Mouse (Mus musculus): ENCODE measurements around the gene Tshz2. TPM values are rescaled to one million over a fixed set of nuclear protein-coding genes. Genes with fewer than 3 reads are reported as not detected.
"Not testable (repeated sequence)": the region's sequence is repeated elsewhere in the genome, so short reads cannot be mapped to it uniquely, and the experiment has no call there.

Gene Tshz2
- total RNA-seq (2021): 10 to 100 TPM; 12.8 to 14.4 TPM

DNA sequence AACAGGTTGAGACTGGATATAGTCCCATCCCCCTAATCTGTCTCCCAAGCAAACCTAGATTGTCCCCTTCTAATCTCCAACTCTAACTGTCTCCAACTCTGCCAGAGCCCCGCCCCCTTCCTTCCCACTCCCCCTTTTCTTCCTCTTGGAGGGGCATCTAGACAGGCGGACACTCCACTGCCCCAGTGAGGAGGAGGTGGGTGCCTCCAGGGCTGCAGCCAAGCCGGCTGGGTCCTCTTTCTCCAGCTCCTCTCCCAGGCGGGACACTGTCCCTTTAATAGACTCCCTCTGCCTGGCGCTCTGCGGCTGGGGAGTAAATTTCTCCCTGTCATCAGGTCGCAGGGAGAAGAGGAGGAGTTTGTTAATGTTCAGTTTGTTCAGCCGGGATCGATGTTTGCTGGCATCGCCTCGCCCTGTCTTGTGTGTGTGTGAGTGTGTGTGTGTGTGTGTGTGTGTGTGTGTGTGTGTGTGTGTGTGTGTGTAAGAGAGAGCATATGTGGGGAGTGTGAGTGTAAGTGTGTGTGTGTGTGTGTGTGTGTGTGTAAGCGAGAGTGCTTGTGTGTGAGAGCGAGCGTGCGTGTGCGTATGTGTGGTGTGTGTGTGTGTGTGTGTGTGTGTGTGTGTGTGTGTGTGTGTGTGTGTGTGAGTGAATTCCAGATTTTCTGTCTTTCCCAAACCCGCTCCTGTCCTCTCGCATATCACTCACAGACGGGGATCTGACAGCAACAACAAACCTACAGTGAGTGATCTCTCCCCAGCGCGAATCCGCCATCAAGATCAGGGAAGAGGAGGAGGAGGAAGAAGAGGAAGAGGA lies at the start of gene Tshz2:
TSS of gene Tshz2 (plus strand) at position 676 of the 814 bp plus-strand sequence.
- peak; percentile 61 for DNase-seq (ENCODE audit: low spot score)
- intact Hi-C loops (cut with DNase I): loop anchor here (2.0 to 5.0 kb wide), 4 partner anchors 35 to 215 kb away; no protein-coding TSS in a partner anchor

DNA sequence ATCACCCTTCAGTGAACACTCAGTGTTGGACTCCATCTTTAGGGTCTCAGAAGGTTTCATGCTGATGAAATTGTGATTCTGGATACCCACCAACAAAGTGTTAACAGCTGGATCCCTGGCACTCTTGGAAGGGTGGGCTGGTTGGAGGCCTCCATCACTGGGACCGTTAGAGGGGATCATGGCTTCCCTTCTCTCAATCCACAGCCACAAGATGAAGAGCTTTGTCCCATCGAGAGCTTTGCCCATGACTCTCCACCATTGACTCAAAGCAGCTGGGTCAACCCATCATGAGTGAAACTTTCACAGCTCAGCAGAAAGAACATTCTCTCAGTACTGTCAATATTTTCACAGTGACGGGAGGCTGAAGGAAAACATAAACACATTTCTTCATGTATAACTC lies 49.3 kb upstream of the Tshz2 start:
- no peak for DNase-seq (ENCODE audit: low spot score)
- intact Hi-C loops (cut with DNase I): no loop called here

DNA sequence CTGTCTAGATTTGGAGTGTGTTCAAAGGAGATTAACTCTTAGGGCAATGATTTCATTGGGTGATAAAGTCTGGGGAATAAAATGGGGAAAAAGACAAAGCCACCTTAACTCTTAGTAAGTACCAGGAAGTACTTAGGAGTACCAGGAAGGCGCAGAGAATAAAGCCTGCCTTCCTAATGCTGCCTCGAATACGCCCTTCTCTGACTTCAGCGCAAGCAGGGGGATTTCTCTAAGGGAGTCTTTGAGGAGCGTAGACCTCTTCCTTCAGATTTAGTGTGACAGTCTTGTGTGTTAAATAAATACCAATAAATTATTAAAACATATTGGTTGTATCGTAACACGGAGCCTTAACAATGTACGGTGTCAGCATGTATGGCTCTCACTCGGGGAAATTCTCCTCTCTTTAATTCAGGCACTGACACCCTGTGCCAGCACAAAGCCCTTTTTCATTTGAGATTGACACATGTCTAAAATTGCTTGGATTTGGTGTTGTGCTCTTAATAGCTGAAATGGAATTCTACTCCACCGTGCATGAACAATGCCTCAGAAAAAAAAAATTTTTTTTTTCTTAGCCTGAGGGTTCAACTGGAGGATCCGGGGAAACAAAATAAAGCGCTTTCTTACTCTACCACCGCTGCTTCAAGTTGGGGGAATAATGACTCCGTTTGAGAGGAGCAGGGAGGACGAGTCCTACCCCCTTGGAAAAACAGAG lies 47.9 kb upstream of the Tshz2 start:
- intact Hi-C loops (cut with DNase I): no loop called here
- DNase-seq (ENCODE audit: low spot score): no peak

DNA sequence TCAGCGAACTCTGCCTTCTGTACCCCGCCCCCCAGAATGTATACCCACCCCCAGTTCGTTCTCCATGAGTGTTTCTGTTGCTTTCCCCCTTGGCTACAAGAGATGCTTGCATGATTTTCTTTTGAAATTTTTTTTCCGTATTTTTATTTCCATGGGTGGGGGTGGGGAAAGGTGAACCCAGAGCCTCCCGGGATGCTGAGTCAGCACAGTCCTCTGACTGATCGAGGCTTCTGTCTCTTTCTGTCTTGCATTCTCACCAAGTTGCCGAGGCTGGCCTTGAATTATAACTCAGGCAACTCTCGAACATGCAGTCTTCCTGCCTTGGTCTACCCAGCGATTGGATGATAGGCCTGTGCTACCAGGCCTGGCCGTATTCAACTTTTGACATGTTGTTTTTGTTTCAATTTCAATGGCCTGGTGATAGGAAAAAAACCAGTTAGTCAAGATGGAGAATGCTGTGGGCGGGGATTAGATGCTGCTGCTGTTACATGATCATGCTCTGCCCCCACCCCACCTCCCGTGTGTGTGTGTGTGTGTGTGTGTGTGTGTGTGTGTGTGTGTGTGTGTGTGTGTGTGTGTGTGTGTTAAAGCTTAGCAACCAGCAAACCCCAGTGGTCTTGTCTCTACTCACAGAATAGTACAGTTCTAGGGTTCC lies 47.1 kb upstream of the Tshz2 start:
- no peak for DNase-seq (ENCODE audit: low spot score)
- intact Hi-C loops (cut with DNase I): no loop called here

DNA sequence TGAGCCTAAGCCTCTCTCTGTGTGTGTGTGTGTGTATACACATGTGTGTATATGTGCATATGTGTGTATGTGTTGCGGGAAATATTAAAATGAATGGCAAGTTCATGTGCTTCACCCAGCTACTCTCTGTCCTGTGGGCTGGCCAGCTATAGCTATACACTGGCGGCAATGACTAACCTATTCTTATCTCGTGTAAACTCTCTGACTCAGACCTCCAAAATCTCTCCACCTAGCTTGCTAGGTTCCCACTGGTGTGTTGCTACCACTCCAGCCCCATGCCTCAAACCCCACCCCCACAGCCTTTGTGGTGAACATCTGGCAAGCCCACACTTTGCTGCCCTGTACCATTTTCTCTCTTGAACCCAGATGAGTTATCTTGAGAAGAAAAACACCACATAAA lies 46.1 kb upstream of the Tshz2 start:
- intact Hi-C loops (cut with DNase I): no loop called here
- no peak for DNase-seq (ENCODE audit: low spot score)

DNA sequence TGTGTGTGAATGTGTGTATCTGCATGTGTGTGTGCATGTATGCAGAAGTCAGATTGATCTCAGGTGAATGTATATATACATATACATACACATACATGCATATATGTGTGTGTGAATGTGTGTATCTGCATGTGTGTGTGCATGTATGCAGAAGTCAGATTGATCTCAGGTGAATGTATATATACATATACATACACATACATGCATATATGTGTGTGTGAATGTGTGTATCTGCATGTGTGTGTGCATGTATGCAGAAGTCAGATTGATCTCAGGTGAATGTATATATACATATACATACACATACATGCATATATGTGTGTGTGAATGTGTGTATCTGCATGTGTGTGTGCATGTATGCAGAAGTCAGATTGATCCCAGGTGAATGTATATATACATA lies 45.2 kb upstream of the Tshz2 start, which contains the start of gene Gm11011:
TSS of gene Gm11011 (minus strand) at position 101 of the 400 bp plus-strand sequence.
- intact Hi-C loops (cut with DNase I); DNase-seq (ENCODE audit: low spot score): not testable (repeated sequence)

DNA sequence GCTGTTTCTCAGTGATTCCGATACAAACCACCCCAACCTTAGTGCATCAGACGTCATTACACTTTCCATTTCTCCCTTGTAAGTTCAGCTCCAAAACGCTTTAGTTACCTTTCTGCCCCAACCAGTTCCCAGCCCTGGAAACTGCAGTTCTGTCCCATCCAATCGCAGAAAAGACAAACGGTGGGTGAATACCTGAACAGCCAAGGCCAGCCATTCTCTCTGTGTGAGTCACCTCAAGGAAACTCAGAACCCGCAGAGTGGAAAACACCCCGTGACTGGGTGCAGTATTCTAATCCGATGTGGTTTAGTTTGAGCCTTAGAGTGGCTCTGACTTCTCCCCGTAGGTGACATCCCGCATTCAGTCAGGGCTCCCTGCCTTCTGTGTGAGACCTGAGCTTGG lies 43.1 kb upstream of the Tshz2 start:
- intact Hi-C loops (cut with DNase I): no loop called here

DNA sequence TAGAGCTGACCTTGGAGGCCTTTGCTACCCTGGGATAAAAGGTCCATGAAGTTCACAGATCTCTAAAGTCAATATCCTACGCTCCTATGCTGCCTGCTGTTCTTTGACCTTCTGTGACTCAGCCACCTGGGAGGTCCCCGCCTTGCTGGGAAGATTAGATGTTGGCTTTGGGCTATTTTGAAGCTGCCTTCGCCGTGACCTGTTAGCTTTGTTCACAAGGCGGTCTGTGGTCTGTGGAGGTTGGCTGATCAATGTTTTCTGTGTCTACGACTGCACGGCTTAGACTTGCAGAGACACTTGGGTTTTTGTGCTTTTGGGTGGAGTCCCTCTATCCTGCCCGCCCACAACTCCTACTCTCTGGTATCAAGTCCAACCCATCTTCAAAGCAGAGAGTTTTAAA lies 42.4 kb upstream of the Tshz2 start:
- intact Hi-C loops (cut with DNase I): no loop called here
- no peak for DNase-seq (ENCODE audit: low spot score)

More for the DNA sequence above, 43.1 kb upstream of the Tshz2 start:
- DNase-seq (ENCODE audit: low spot score): no peak

DNA sequence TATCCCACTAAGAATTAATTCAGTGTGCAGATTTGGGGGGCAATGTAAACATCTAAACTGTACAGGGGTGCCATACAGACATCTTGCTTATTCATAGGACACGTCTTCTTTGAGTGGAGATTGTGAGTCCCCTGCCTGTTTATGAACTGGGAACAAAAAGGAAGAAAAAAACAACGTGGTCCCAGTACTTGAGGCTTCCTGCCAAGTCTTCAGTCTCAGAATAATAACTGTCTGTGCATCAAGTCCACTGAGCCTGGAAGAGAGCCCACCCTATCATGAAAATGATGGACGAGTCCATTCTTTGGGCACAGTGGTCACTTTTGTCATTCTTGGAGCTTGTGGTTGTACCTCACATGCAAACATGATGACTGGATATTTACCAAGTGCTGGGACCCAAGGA lies 39.1 kb upstream of the Tshz2 start:
- DNase-seq (ENCODE audit: low spot score): no peak
- intact Hi-C loops (cut with DNase I): no loop called here

DNA sequence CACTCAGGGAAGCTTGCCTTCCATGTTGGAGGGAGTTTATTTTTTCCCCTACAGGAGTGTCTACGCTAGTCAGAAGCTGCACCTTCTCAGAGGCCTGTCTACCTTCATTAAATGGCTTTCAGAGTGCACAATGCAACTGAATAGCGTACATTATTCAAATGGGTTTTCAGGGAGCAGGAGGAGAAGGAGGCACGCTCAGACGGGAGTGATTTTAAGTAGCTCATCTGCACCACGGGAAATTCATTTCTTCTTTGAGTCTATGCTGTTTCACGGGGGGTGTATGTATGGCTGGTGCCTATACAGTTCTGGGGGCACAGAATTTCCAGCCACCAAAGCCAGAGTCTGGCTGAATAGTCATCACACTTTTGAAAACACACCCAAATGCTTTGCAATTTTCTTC lies 35.5 kb upstream of the Tshz2 start:
- intact Hi-C loops (cut with DNase I): no loop called here
- DNase-seq (ENCODE audit: low spot score): no peak

DNA sequence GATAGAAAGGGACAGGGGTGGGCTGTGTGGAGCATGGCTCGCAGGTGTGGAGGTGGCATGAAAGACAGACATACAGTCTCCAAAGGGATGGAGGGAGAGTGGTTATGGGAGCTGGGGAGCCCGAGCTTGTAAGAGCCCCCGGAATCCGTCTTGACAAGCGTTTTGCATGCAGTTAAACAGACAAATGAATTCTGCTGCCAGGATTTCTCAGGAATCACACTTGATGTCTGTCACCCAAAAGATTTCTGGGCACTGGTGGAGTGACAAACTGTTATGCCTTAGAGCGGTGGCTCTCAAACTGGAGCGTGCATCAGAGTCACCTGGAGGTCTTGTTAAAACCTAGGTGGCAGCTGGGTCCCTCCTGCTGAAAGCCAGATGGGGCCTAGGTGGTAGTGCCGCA lies 34.8 kb upstream of the Tshz2 start:
- intact Hi-C loops (cut with DNase I): no loop called here
- no peak for DNase-seq (ENCODE audit: low spot score)

DNA sequence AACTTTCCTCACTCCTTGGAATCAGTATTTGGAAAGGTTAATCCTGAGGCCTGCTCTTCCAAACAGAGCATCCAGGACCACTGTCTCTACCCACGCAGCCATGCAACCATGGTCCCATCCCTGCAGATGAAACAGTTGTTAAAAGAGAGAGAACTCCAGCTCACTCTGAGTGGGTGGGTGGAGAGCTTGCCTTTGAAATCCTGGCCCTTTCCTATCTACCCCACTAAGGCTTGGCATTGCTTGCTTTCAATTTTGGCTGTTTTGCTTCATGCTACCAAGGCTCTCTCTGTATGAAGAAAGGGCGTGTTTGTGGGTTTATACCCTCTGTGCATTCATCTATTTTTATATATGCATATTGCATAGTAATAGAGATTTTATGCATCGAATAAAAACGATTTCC lies 33.2 kb upstream of the Tshz2 start:
- no peak for DNase-seq (ENCODE audit: low spot score)
- intact Hi-C loops (cut with DNase I): no loop called here

DNA sequence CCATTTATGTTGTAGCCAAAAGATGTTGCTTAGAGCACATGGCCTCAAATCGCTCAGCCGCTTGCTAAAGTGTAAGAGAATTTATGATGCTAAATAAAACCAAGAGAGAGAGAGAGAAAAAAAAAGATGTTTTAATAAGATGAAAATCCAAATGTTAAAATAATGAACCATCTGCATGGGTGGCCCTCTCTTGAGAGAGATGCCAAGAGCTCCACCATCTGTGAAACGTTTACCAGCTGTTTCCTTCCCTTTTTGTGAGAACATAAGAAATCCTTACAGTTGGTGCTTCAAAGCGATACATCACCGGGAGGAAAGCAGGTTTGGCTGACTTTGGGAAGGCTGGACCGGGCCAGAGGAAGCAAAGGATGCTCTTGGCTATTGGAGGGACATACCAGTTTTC lies 32.6 kb upstream of the Tshz2 start:
- intact Hi-C loops (cut with DNase I): no loop called here
- DNase-seq (ENCODE audit: low spot score): no peak

DNA sequence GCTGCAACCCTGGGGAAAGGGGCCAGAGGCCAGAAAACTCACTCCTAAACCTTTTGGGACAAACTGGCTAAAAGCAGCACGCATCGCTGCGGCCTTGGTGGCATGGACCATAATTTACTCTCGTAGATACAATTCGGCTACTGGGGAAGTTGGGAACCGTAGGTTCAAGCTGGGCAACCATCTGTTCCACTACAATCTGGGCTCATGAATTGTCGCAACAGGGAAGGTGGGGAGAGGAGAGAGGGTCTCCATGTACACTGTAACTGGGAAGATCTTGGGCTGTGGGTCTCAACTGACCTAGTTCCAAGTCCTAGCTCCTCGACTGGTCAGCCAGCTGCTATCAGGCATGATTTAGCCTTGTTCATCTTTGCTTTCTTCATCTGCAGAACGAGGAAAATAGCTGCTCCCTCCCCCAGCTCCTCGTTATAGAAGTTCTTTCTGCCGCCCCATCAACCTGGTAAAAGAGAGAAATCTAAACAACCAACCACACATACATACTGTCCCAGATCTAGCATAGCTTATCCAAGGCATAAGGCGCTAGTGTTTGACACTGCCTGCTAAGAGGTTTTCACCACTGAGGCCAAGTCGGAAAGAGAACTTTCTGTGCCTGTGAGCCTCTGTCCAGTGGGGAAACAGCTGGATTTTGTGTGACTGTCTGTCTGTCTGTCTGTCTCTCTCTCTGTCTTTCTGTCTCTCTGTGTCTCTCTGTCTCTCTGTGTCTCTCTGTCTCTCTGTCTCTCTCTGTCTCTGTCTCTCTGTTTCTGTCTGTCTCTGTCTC lies 25.7 kb upstream of the Tshz2 start:
- no peak for DNase-seq (ENCODE audit: low spot score)
- intact Hi-C loops (cut with DNase I): no loop called here

DNA sequence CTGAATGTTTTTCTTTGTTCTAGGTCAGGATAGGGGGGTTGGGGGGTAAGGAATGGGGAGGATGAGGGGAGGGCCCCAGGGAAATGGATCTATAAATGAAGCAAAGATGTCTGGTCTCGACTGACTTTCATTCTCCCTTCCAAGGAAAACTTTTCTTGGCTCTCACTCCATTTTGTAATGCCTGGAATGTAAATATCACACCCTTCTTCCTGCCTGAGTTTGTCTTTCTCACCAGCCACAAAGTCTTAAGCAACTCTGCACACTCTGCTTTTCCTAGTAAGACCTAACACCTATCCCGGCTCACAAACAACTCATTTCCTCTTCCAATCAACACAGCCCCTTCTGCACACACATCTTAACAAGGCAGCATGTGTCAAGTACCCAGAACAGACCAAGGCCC lies 25.0 kb upstream of the Tshz2 start:
- no peak for DNase-seq (ENCODE audit: low spot score)
- intact Hi-C loops (cut with DNase I): no loop called here

DNA sequence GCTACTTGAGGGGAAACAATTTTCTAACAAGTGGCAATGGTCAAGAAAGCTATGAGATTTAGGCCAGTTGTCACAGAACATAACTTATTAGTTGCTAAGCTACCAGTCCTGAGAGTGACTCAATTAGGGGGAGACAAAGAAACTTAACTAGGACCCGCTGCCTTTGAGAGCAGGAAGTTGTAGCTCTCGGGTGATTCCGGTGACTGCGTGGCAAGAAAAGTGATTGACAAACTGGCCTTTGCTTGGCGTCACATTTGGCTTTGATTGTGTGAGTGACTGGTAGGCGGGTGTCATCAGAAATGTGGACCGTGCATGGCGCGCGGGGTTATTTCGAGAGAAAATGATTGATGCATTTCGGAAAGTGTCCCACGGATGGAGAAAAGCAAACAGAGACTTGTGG lies 22.9 kb upstream of the Tshz2 start:
- intact Hi-C loops (cut with DNase I): no loop called here
- DNase-seq (ENCODE audit: low spot score): no peak

DNA sequence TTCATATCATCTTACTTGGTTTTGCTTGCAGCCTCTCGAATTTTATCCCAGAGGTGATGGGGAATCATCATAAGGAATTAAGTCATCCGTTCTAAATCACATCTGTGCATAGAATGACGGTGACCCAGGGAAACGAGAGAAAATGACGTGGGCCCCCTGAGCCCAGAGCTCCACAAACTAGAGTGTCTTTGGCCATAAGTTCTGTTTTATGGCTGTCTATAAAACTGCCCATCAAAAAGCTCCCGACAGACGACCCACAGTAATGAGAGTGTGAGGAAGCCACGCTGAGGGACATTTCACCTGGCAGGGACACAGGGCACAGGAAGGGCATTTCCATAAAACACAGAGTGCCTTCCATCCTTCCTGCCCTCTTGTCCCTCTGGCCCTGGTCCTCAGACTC lies 21.9 kb upstream of the Tshz2 start:
- DNase-seq (ENCODE audit: low spot score): no peak
- intact Hi-C loops (cut with DNase I): no loop called here

DNA sequence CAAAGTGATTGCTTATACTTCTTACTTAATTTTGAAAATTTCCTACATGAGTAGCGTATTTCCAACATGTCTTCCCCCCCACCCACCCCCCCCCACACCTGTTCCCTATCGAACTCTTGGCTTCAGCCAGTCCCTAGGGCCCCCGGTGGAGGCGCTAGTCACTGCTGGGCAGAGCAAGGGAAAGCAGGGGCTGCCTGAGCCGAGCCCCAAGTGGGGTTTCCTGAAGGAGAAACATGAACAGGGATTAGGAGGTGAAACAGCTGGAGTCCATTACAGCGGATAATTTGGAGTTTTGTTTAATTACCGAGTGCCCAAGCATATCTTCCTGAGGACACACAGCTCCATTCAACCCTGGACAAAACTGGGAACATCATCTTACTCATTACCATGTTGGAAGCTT lies 21.3 kb upstream of the Tshz2 start:
- no peak for DNase-seq (ENCODE audit: low spot score)
- intact Hi-C loops (cut with DNase I): no loop called here

DNA sequence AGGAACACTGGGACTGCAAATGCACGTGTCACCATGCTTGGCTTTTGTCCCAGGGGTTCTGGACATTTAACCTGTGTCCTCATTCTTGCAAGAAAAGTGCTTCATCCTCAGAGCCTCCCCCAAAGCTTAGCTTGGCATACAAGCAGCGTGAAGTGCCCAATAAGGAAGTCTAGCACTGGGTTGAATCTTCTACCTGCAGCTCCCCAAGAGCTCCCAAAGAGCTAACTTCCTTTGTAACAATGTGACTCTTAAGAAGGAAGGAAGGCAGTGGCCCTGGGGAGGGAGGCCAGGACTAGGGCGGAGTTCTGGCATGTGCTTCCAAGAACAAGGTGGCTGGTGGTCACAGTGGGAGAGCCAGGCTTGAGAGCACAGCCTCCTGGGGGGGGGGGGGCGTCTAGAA lies 18.1 kb upstream of the Tshz2 start:
- DNase-seq (ENCODE audit: low spot score): no peak
- intact Hi-C loops (cut with DNase I): no loop called here

DNA sequence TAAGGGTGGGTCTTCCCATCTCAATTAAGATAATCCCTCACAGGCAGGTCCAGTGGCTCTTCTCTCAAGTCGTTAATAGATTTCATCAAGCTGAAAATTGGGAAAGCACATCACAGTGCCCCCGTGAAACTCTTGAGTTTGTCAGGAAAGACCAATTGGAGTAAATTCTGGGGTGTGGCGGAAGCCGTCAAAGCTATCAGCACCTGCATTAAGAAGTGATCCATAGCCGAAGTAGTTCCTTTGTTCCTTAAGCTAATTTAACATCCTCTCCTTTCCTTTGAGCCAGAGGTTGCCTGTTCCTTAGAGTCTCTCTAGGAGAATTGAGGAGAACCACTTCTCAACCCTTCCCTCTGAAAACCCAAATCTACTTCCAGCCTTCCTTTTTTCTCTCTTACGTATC lies 16.8 kb upstream of the Tshz2 start:
- intact Hi-C loops (cut with DNase I): no loop called here

More for the DNA sequence above, 16.8 kb upstream of the Tshz2 start:
- DNase-seq (ENCODE audit: low spot score): no peak
